Mouse (Mus musculus) E14TG2a.4 (cell line): ENCODE measurements around the gene Cdh22.

Experiments used
- H3K27me3 ChIP-seq: 2 replicates; pipeline ENCODE4 v1.6.1; 2014; ENCODE audit warnings: low read length, control low read depth; ENCODE audit not compliant: insufficient read depth
- H3K36me3 ChIP-seq: 2 replicates; pipeline ENCODE4 v1.6.1; 2014; ENCODE audit warnings: low read length, control low read depth; ENCODE audit not compliant: insufficient read depth
- H3K4me1 ChIP-seq: replicated peaks from 2 replicates; pipeline ENCODE4 v1.6.1; 2014; ENCODE audit warnings: low read depth, low read length, control low read depth
- H3K4me3 ChIP-seq: replicated peaks from 2 replicates; pipeline ENCODE4 v1.5.1; 2014; ENCODE audit warnings: mild to moderate bottlenecking, low read length
- H3K9me3 ChIP-seq: 2 replicates; pipeline ENCODE4 v1.6.1; 2014; ENCODE audit warnings: low read length, control low read depth
- CTCF ChIP-seq: conservative IDR thresholded peaks from 2 replicates; pipeline ENCODE4 v1.5.1; 2014; ENCODE audit warnings: low read length
- NANOG ChIP-seq: IDR thresholded peaks from 2 replicates; pipeline ENCODE4 v1.6.1; 2014; ENCODE audit warnings: borderline replicate concordance, low read length, mixed read lengths
- POU5F1 ChIP-seq: IDR thresholded peaks from 2 replicates; pipeline ENCODE4 v1.6.1; 2014; ENCODE audit warnings: low read length, borderline replicate concordance

The Cdh22 gene

GRCm38 (mm10) chr2:165223837-165224236, 10.8 kb downstream of the Cdh22 start:
- H3K4me1 ChIP-seq: peaks cover 57% of the 10 kb centered on the region
- TF ChIP-seq NANOG (no peak), POU5F1 (no peak), CTCF (no peak)

GRCm38 (mm10) chr2:165221952-165222351, 12.7 kb downstream of the Cdh22 start:
- peaks cover 60% of the 10 kb centered on the region for H3K4me1 ChIP-seq
- H3K4me3 ChIP-seq: peak overlapping the region; percentile 57
- TF ChIP-seq POU5F1 (no peak), NANOG (peak; percentile 37; the same call in 1 of the 2 replicates)
- H3K9me3 ChIP-seq: no peaks in the 10 kb centered on the region
- peaks cover 65% of the 10 kb centered on the region for H3K27me3 ChIP-seq
- H3K36me3 ChIP-seq: no peaks in the 10 kb centered on the region

More at GRCm38 (mm10) chr2:165223837-165224236, 10.8 kb downstream of the Cdh22 start:
- Histone ChIP-seq H3K36me3 (no peaks in the 10 kb centered on the region), H3K9me3 (no peaks in the 10 kb centered on the region), H3K4me3 (no peak overlapping the region), H3K27me3 (peaks cover 58% of the 10 kb centered on the region)

GRCm38 (mm10) chr2:165220347-165220945, 14.2 kb downstream of the Cdh22 start:
- Histone ChIP-seq H3K9me3 (no peaks in the 10 kb centered on the region), H3K4me1 (peaks cover 72% of the 10 kb centered on the region), H3K27me3 (peaks cover 65% of the 10 kb centered on the region), H3K4me3 (no peak overlapping the region), H3K36me3 (no peaks in the 10 kb centered on the region)
- no peak for TF ChIP-seq NANOG
- TF ChIP-seq POU5F1: no peak
- TF ChIP-seq CTCF: no peak

- Histone ChIP-seq H3K4me3 (no peak overlapping the region), H3K9me3 (no peaks in the 10 kb centered on the region), H3K27me3 (peaks cover 64% of the 10 kb centered on the region), H3K4me1 (peaks cover 74% of the 10 kb centered on the region), H3K36me3 (no peaks in the 10 kb centered on the region)
- TF ChIP-seq CTCF (no peak), POU5F1 (no peak), NANOG (no peak)
These were observed 15.7 kb downstream of the Cdh22 start for GRCm38 (mm10) chr2:165218954-165219353.

GRCm38 (mm10) chr2:165217361-165218149, 17.1 kb downstream of the Cdh22 start:
- no peak overlapping the region for H3K4me3 ChIP-seq
- no peak for TF ChIP-seq NANOG
- TF ChIP-seq CTCF: no peak
- no peak for TF ChIP-seq POU5F1
- H3K27me3 ChIP-seq: peaks cover 63% of the 10 kb centered on the region
- H3K36me3 ChIP-seq: no peaks in the 10 kb centered on the region
- peaks cover 73% of the 10 kb centered on the region for H3K4me1 ChIP-seq
- H3K9me3 ChIP-seq: no peaks in the 10 kb centered on the region

GRCm38 (mm10) chr2:165215103-165215951, 19.3 kb downstream of the Cdh22 start:
- Histone ChIP-seq H3K27me3 (peaks cover 73% of the 10 kb centered on the region), H3K36me3 (no peaks in the 10 kb centered on the region), H3K9me3 (no peaks in the 10 kb centered on the region), H3K4me1 (peaks cover 72% of the 10 kb centered on the region), H3K4me3 (peak overlapping the region; percentile 39)
- TF ChIP-seq NANOG (no peak), POU5F1 (no peak), CTCF (no peak)

- Histone ChIP-seq H3K9me3 (no peaks in the 10 kb centered on the region), H3K36me3 (no peaks in the 10 kb centered on the region), H3K27me3 (peaks cover 78% of the 10 kb centered on the region), H3K4me1 (peaks cover 65% of the 10 kb centered on the region), H3K4me3 (peak overlapping the region; percentile 57)
- TF ChIP-seq CTCF: no peak
These were observed 23.1 kb downstream of the Cdh22 start for GRCm38 (mm10) chr2:165211426-165212079.

- no peaks in the 10 kb centered on the region for H3K9me3 ChIP-seq
- peaks cover 62% of the 10 kb centered on the region for H3K4me1 ChIP-seq
- no peaks in the 10 kb centered on the region for H3K36me3 ChIP-seq
- peaks cover 74% of the 10 kb centered on the region for H3K27me3 ChIP-seq
- no peak for TF ChIP-seq CTCF
- no peak for TF ChIP-seq NANOG
- no peak for TF ChIP-seq POU5F1
- H3K4me3 ChIP-seq: peak overlapping the region; percentile 57
These were observed 23.7 kb downstream of the Cdh22 start for GRCm38 (mm10) chr2:165210948-165211347.
